Mouse (Mus musculus): ENCODE measurements around the gene Alpk1.

The Alpk1 gene

DNA sequence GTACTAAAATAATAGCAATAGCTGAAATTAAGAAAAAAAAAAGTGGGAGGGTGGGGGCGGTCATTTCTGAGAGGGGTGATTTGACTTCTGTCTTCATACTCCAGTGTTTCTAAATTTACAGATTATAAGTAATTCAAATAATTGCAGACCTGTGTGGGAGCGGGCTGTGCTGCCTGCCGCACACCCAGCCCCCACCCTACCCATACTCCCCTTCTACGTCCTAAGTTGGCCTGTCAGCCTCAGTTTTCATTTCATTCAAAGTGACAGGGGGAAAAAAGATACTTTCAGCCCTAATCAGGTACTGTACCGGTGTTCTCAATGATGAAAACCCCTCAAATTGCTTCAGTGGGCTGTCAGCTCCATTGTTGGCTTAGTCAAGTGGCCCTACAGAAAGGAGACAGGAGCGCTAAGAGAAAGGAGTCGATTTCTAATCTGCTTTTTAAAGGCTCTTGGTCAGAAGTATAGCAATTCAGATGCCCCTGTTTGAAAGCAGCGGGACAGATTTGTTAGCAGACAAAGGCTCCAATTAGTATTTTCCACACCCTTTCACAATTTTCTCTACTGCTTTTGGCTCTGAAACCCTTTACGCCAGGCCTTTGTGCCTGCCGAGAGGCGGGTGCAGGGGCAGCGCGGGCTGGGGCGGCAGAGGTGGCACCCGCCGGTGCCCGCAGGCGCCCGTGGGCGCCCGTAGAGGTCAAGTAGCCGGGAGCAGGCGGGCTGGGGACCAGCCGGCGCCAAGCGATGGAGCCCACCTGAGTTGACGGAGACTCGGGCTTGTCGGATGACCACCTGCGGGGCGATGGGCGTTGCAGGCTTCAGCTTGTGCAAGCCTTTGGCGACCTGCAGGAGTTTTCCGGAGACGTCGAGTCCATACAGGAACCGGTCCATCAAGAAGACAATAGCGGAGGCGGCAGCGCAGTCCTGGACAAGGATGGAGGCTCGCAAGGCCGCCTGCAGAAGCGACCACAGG is 85.2 kb downstream of the Alpk1 start:
- DNase-seq (ENCODE audit: low read depth, low spot score): no peak

DNA sequence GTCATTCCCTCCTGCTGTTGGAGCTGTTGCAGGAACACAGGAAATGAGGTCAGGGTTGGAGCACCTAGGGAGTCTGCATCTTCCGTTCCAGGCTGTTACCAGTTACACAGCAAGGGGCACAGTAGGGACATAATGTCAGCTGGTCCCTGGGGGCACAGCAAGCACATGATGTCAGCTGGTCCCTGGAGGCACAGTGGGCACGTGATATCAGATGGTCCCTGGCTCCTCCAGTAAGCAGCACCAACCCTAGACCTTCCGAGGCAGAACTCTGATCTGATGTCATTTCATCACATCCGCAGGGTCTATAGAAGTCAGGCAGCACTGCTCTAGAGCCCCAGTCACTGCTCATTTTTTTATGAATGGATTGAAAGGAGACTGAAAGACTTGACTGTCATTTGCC is 89.1 kb downstream of the Alpk1 start:
- no peak for DNase-seq (ENCODE audit: low read depth, low spot score)

DNA sequence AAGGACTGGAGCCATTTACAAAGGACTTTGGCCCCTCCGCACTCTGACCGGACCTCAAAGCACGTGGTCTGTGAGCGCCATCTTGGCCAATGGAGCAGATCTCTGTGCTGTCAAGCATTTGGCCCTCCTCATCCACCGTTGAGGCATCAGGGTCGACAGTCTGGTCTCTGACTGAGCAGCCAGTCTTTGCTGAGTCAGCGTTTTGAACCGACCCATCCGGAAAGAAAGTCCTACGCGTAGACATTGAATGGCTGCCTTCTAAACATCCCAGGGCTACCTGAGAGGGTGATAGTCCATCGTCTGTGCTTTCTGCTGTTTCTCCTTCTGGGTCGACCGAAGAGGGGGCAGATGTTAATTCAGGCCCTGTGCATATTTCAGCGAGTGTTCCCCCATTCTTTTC is 100.6 kb downstream of the Alpk1 start:
- DNase-seq (ENCODE audit: low read depth, low spot score): no peak

DNA sequence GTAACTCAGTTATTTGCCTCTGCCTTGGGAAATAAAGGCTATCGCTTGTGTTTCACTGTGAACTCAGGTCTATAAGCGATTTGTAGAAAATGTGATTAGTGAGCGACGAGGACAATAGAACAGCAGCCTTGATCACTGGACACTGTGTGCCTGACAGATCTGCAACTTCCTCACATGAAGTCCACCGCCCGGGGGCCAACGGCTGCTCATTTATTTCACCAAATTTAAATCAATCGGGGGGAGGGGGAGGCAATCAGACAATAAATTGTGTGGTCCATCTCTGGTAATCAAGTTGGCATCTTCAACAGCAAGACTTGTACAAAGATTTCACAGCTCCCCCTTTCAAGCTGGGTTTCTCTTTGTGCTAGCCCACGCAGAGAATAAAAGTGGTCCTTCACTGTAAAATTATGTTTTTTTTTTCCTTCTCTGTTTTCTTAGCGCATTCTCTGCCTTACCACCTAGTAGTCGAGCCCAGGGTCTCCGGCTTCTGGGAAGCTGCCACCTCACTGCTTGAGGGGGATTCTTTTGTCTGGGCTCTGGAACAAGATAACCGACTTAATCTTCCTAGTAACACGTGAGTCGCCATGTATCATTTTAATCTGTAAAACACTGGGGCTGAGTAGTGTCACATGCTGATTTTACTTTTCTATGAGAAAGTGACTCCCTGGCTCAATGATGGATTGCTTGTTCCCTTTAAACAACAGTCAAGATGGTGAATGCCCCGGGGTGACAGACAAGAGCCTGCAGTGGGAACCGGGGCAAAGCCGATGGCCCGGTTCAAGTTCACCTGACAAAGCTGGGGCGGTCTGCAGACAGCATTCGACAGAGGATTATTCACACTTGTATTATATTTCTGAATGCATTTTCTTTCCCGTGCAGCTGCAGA is 118.4 kb downstream of the Alpk1 start:
- no peak for DNase-seq (ENCODE audit: low read depth, low spot score)

DNA sequence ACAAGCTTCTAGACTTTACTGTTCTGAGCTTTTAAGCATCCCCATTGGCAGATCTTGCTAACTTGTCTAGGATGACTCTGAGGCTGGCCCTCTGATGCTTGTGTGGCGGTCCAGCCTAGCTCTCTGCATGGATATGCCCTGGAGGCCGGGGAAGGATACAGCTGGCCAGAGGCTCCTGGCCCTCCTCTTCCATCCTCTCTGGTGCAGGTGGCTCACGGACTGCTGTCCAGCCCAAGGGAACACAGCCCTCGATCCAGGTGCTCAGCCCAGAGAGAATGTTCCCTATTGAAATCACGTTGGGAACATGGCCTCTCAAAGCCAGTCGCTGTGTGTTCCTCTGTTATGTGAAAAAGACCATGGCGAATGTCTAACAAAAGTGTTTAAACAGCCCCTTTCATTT is 119.6 kb downstream of the Alpk1 start:
- DNase-seq (ENCODE audit: low read depth, low spot score): no peak

DNA sequence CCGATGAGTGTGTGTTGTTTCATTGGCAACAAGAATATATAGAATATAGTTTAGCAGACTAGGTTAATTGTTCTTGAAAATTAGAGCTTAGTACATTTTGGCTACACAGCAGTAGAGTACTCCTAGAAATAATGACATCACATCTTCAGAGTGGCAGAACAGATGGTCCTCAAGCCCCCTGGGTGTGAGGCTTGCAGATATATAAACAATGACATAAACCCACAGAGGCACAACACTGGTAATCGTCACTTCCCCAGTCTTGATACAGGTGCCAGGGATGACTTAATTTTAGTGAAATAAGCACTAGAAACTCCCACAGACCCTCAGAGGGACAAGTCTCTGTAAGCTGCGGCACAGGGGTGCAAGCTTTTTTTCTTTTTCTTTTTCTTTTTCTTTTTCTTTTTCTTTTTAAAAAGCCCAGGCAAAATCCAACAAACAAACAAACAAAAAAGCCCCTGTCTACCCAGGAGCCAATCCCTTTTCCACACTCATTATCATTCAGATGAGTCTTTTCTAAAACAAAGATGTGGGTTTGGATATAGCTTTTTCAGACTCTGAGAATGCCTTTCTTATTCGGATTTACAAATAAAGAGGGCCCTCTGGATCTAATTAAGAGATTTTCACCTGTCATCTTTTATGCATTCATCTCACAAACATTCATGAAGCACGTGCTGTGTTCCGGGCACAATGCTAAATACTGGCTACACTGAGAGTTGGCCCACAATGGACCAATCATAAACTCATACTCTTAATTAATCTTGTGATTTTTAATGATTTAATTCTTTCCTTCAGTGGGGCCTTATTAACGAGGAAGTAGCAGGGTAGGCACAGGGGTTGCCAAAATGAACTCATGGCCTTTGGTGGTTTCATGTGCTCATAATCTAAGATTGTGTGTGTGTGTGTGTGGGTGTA is 128.3 kb downstream of the Alpk1 start:
- DNase-seq (ENCODE audit: low read depth, low spot score): no peak

DNA sequence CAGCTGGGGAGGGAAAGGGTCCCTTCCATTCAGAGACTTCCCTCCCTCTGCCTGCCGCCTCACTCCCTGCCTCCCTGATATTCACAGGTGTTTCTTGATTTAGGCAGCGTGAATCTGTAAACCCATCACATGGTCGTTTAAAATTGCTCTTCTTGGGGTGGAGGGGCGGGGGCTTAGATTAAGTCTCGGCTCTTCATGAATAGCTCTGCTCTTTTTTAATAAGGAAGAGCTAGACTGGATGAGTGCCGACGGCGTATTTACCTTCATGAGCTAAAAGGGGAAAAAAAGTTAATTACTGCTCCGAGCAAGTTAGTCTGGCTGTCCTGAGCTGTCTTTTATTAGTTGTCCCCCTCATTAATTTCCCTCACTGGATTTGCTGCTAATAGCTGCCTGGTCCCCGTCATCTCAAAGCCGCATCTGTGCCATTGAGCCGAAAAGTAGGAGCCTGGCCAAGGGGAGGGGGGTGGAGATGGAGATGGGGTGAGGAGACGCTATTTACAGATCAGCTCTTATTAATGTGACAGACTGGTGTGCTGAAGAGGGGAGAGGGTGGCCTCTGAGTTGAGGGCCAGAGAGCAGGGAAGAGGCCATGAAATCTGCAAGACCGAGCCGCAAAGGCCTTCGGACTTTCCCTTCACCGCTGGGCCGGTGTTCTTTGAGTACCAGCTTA is 134.0 kb downstream of the Alpk1 start:
- DNase-seq (ENCODE audit: low read depth, low spot score): no peak

DNA sequence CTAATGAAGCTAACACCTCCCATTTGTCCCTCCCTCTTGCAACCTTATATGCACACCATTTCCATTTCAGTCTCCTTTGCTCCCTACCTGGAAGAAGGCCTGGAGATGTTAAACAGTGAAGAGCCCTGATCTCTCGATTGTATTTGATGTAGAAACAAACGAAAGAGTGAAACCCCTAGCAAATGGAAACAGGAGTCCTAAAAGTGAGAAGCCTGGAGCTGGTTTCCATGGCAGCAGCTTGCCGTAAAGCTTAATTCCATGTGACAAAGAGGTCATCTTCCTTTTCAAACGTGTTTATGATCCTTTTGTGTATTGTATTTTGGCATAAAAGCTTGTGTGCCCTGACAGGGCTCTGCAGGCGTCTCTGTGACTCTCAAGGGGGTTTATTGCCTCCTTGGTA is 138.1 kb downstream of the Alpk1 start:
- DNase-seq (ENCODE audit: low read depth, low spot score): no peak

DNA sequence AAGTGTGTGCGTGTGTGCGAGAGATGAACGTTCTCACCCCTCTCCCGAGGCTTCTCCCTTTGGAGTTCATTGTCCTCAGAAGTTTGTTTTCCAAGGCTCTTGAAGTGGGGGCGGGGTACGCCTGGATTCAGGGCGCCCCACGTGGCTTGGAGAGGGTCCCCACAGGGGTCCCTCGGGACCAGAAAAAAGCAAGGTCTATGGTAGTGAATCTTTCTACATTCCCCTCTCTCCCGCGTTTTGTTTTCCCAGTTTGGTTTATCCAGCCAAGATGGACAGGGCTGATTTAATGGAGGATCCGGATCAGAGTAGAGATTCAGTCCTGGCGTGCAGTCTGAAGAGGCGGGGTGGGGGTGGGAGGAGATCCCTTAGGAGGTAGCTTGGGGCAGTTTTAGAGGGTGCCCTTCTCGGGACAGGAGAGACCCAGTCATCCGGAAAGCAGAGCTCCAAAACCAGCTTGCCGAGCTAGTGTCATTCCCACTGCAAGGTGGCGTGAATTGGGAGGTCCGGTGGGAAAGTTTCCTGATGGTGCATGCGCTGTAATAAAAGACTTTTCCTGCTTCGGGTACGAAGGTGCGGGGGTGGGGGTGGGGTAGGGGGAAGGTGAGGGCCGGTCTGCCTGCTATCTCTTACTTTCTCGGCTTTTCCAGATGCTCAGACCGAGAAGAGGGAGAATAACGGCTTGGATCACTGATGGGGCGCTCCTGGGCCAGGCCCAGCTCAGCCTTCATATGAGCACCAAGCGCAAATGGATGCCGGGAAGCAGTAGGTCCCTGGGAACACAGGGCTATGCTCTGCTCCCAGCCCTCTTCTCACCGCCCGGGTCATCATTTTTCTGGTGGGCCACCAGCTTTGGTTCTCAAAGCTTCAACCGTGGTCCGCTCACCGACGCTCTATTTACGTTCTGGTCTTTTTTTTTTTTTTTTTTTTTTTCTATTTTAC is 139.3 kb downstream of the Alpk1 start:
- DNase-seq (ENCODE audit: low read depth, low spot score): no peak

DNA sequence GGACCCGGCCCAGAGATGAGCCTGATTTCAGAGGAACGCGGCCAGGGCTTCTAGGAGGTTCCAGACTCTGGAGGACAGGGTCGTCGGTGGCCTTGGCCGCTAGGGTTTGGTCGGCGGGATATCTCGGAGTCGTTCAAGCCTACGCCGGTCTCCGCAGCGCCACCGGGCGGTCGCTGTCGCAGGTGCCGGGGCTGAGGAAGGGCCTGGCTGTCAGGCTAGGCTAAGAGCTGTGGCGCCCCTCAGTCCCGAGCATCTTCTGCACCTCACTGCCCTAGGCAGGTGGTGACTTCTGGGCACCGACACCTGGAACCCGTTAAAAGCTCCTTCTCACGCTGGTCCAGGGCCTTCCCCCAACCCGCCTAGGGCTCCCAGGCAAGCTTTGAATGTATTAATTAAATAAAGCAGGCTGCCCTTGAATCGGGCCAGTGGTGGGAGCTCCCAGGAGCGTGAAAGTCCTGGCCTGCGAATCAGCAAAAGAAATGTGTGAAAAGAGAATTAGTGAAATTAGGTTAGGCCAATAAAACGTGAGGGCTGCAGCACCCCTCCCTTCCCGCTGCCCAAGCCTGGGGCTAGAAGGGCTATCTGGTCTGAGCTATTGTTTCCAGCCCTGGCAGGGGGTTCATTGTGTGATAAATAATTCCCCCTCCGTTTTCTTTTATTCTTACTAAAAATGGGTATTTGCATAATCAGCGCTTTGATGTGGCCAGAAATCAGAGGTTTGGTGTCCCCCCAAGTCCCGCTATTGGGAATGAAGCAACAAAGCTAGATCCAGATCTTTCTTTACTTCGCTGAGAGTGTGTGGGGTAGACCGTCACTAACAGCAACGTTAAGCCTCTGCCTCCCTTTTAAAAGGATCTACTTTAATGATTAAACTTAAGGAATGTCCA is 140.2 kb downstream of the Alpk1 start:
- DNase-seq (ENCODE audit: low read depth, low spot score): no peak

DNA sequence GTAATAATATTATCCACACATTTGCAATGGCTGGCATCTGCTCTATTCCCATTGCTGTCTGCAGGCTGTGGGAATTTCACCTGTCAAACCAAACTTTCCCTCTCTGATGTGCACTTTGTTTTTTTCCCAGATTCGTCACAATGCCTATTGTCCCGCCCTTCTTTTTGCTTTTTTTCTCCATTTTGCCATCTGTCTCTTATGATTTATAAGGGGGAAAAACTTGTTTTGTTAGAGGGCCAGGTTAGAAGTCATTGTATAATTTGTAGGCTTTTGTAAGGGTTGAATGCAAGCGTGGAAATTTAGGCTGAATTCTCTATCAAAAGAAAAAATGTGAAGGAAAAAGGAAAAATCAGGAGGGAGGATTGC is 145.4 kb downstream of the Alpk1 start:
- no peak for DNase-seq (ENCODE audit: low read depth, low spot score)

DNA sequence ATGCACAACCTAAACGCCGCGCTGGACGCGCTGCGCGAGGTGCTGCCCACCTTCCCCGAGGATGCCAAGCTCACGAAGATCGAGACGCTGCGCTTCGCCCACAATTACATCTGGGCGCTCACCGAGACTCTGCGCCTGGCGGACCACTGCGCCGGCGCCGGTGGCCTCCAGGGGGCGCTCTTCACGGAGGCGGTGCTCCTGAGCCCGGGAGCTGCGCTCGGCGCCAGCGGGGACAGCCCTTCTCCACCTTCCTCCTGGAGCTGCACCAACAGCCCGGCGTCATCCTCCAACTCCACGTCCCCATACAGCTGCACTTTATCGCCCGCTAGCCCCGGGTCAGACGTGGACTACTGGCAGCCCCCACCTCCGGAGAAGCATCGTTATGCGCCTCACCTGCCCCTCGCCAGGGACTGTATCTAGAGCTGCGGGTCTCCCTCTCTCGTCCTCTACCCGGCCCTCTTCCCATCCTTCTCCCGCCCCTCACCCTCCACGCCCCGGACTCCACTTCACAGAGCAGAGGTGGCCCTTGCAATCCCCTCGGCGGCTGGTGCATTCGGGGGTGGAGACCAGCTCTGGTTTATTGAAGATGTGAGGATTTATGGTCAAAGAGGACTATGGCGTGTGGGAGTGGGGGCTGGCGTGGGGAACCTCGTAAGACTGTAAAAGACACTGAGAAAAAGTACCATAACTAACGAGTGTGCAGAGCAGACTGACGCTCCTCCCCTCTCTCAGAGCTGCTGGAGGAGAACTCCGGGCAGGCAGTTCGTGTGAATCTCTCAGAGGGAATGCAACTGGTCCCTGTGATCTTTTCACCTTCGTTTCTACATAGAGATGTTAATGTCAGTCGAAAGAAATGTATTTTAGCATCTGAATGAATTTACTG is 146.0 kb downstream of the Alpk1 start:
- peak; percentile 8 for DNase-seq (ENCODE audit: low read depth, low spot score)

DNA sequence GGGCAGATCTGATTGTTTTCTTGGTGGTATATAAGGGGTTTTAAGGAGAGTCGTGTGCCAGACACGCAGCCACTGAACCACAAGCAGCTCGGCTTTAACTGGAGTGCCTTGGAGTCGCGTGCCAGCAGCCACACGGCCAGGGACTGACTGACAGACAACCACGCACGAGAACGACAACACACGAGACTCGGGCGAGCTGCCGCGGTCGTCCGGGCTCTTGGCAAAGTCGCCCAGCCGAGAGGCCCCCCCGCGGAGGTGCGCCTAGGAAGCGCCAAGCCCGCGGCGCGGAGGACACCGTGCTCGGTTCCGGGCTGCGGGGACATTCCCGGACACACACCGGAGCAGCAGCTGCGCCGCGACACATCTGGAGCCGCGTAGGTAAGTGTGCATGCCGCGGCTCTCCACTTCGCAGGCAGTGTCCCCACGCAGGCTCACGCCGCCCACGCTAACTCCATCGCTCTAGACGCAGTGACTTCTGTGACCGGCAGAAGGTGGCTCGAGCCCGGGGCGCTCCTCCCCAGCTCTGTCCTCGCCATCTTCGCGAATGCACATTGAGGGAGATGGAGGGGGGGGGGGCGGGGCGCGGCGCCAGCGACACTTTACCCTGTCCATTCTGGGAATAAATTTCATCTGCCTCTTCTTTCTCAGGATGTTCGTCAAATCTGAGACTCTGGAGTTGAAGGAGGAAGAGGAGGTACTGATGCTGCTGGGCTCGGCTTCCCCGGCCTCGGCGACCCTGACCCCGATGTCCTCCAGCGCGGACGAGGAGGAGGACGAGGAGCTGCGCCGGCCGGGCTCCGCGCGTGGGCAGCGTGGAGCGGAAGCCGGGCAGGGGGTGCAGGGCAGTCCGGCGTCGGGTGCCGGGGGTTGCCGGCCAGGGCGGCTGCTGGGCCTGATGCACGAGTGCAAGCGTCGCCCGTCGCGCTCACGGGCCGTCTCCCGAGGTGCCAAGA is 147.0 kb downstream of the Alpk1 start, which contains the start of gene Neurog2:
Gene Neurog2, plus strand, starts transcription at position 56 of the 953 bp plus-strand sequence.
- DNase-seq (ENCODE audit: low read depth, low spot score): no peak

DNA sequence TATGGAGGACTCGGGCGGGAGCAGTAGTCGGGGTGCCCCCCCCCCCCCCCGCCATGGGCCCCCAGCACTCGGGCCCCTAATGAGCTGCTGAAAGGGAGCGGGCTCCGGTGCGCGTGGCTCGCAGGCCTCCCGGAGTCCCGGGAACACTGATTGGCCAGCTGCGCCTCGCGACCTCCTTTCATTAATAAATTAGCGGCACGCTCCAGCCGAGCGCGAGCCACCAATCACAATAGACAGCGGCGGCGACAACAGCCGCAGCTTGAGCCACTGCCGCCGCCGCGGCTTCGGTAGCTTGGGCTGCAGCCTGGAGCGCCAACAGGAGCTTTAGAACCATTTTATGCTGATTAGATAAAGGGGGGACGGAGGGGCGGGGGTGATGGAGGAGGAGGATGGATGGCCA is 147.8 kb downstream of the Alpk1 start:
- DNase-seq (ENCODE audit: low read depth, low spot score): no peak

DNA sequence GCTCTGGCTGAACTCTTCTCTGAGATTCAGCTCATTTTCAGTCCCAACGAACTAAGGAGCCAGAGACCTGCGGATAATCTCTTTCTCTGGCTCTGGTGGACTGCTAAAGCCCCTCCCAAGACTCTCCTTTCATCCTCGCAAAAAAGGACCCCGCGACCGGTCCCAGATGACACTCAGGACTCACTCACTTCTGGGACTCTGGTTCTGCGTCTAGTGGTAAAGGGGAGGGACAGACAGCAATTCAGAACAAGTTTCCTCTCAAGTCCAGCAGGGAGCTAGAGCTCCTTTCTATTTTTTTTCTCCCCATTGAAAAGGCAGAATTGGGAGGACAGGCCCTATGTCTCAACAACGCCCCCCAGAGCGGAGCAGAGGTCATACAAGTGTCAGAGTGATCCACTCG is 148.7 kb downstream of the Alpk1 start:
- no peak for DNase-seq (ENCODE audit: low read depth, low spot score)

DNA sequence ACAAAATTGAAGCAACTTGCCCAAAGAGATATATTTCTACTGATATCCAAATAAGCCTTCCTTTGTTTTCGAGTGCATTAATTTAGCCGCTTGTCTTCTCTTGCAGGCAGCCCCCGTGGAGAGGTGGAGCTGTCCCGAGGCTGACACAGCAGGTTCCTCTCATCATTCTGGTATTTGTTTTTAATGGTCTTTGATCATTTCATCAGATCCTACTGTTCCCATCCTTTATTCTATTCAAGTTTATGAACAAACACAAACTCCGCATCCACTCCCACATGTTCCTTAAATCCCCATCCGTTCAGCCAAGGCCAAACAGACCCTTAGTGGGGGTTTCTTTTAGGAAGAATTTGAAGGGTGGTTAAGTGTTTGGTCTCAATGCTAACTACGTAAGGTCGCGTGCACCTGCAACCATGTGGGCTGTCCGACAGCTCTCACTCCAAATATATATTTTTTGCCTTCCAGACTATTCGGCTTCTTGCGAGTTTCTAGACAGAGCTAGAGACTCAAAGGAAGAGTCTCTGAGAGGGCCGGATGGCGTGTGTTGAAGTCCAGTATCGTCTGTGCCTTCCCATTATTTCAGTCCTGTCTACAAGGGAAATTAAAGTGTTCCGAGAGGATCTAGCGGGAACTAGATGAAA is 149.5 kb downstream of the Alpk1 start:
- no peak for DNase-seq (ENCODE audit: low read depth, low spot score)
